Mouse (Mus musculus): ENCODE data around the gene Itpr2. TPM values are rescaled to one million over a fixed set of nuclear protein-coding genes. Genes with fewer than 3 reads are reported as not detected.

Itpr2 gene
- polyA plus RNA-seq, 1 experiment from 2014 or later: 9.0 TPM

GRCm38 (mm10) chr6:146258261-146258660, 243.8 kb downstream of the Itpr2 start:
- no peak overlapping the region for H3K9ac ChIP-seq (ENCODE audit: low read depth, low read length)
- no peak overlapping the region for H3K4me2 ChIP-seq (ENCODE audit: low read length)
- 96% methylated on average over 3 of the region's 3 CpGs for WGBS
- H3K4me1 ChIP-seq (ENCODE audit: control insufficient read depth, insufficient read depth, low read length): no peaks in the 10 kb centered on the region
- no peaks in the 10 kb centered on the region for H3K36me3 ChIP-seq (ENCODE audit: control insufficient read depth, insufficient read depth, low read length)
- no peaks in the 10 kb centered on the region; the same call in 1 of the 2 replicates for H3K9me3 ChIP-seq (replicated peaks; ENCODE audit: control insufficient read depth, low read length, poor library complexity, severe bottlenecking)
- no peak overlapping the region for H3K4me3 ChIP-seq (ENCODE audit: low read depth, low read length)
- no peaks in the 10 kb centered on the region for H3K27me3 ChIP-seq (ENCODE audit: control insufficient read depth, insufficient read depth, low read depth, low read length)
- ATAC-seq: no peak
- H3K27ac ChIP-seq (ENCODE audit: low read length): no peak overlapping the region

- WGBS: 94% methylated on average over 7 of the region's 7 CpGs
- no peak overlapping the region for H3K4me2 ChIP-seq (ENCODE audit: low read length)
- H3K9me3 ChIP-seq (replicated peaks; ENCODE audit: control insufficient read depth, low read length, poor library complexity, severe bottlenecking): no peaks in the 10 kb centered on the region; the same call in 1 of the 2 replicates
- no peak overlapping the region for H3K27ac ChIP-seq (ENCODE audit: low read length)
- H3K27me3 ChIP-seq (ENCODE audit: control insufficient read depth, insufficient read depth, low read depth, low read length): no peaks in the 10 kb centered on the region
- H3K4me1 ChIP-seq (ENCODE audit: control insufficient read depth, insufficient read depth, low read length): no peaks in the 10 kb centered on the region
- H3K4me3 ChIP-seq (ENCODE audit: low read depth, low read length): no peak overlapping the region
- ATAC-seq: no peak
- H3K9ac ChIP-seq (ENCODE audit: low read depth, low read length): no peak overlapping the region
- H3K36me3 ChIP-seq (ENCODE audit: control insufficient read depth, insufficient read depth, low read length): no peaks in the 10 kb centered on the region
These were observed 244.9 kb downstream of the Itpr2 start for GRCm38 (mm10) chr6:146256947-146257670.

- 65% methylated on average over 2 of the region's 2 CpGs for WGBS
- H3K4me1 ChIP-seq (ENCODE audit: control insufficient read depth, insufficient read depth, low read length): no peaks in the 10 kb centered on the region
- no peaks in the 10 kb centered on the region for H3K36me3 ChIP-seq (ENCODE audit: control insufficient read depth, insufficient read depth, low read length)
- H3K9ac ChIP-seq (ENCODE audit: low read depth, low read length): no peak overlapping the region
- no peak overlapping the region for H3K27ac ChIP-seq (ENCODE audit: low read length)
- no peak for ATAC-seq
- H3K9me3 ChIP-seq (replicated peaks; ENCODE audit: control insufficient read depth, low read length, poor library complexity, severe bottlenecking): no peaks in the 10 kb centered on the region; the same call in 1 of the 2 replicates
- no peak overlapping the region for H3K4me2 ChIP-seq (ENCODE audit: low read length)
- H3K4me3 ChIP-seq (ENCODE audit: low read depth, low read length): no peak overlapping the region
- no peaks in the 10 kb centered on the region for H3K27me3 ChIP-seq (ENCODE audit: control insufficient read depth, insufficient read depth, low read depth, low read length)
These were observed 245.6 kb downstream of the Itpr2 start for GRCm38 (mm10) chr6:146256401-146256800.

- Histone ChIP-seq H3K36me3 (ENCODE audit: control insufficient read depth, insufficient read depth, low read length) (no peaks in the 10 kb centered on the region), H3K9ac (ENCODE audit: low read depth, low read length) (no peak overlapping the region), H3K27ac (ENCODE audit: low read length) (no peak overlapping the region), H3K27me3 (ENCODE audit: control insufficient read depth, insufficient read depth, low read depth, low read length) (no peaks in the 10 kb centered on the region), H3K4me3 (ENCODE audit: low read depth, low read length) (no peak overlapping the region), H3K4me1 (ENCODE audit: control insufficient read depth, insufficient read depth, low read length) (no peaks in the 10 kb centered on the region), H3K4me2 (ENCODE audit: low read length) (no peak overlapping the region), H3K9me3 (replicated peaks; ENCODE audit: control insufficient read depth, low read length, poor library complexity, severe bottlenecking) (no peaks in the 10 kb centered on the region; the same call in 1 of the 2 replicates)
- no peak for ATAC-seq
- WGBS: 99% methylated on average over 6 of the region's 6 CpGs
These were observed 246.4 kb downstream of the Itpr2 start for GRCm38 (mm10) chr6:146255656-146256055.

- ATAC-seq: no peak
These were observed 247.1 kb downstream of the Itpr2 start for GRCm38 (mm10) chr6:146254931-146255330.

GRCm38 (mm10) chr6:146254216-146254820, 247.7 kb downstream of the Itpr2 start:
- H3K4me2 ChIP-seq (ENCODE audit: low read length): no peak overlapping the region
- ATAC-seq: peak; percentile 90
- H3K9ac ChIP-seq (ENCODE audit: low read depth, low read length): no peak overlapping the region
- no peak overlapping the region for H3K4me3 ChIP-seq (ENCODE audit: low read depth, low read length)
- no peaks in the 10 kb centered on the region; the same call in 1 of the 2 replicates for H3K9me3 ChIP-seq (replicated peaks; ENCODE audit: control insufficient read depth, low read length, poor library complexity, severe bottlenecking)
- H3K36me3 ChIP-seq (ENCODE audit: control insufficient read depth, insufficient read depth, low read length): no peaks in the 10 kb centered on the region
- H3K27me3 ChIP-seq (ENCODE audit: control insufficient read depth, insufficient read depth, low read depth, low read length): no peaks in the 10 kb centered on the region
- 77% methylated on average over 3 of the region's 3 CpGs for WGBS
- no peak overlapping the region for H3K27ac ChIP-seq (ENCODE audit: low read length)
- no peaks in the 10 kb centered on the region for H3K4me1 ChIP-seq (ENCODE audit: control insufficient read depth, insufficient read depth, low read length)

More at GRCm38 (mm10) chr6:146254931-146255330, 247.1 kb downstream of the Itpr2 start:
- Histone ChIP-seq H3K4me3 (ENCODE audit: low read depth, low read length) (no peak overlapping the region), H3K27me3 (ENCODE audit: control insufficient read depth, insufficient read depth, low read depth, low read length) (no peaks in the 10 kb centered on the region), H3K4me2 (ENCODE audit: low read length) (no peak overlapping the region), H3K36me3 (ENCODE audit: control insufficient read depth, insufficient read depth, low read length) (no peaks in the 10 kb centered on the region), H3K9me3 (replicated peaks; ENCODE audit: control insufficient read depth, low read length, poor library complexity, severe bottlenecking) (no peaks in the 10 kb centered on the region; the same call in 1 of the 2 replicates), H3K9ac (ENCODE audit: low read depth, low read length) (no peak overlapping the region), H3K4me1 (ENCODE audit: control insufficient read depth, insufficient read depth, low read length) (no peaks in the 10 kb centered on the region), H3K27ac (ENCODE audit: low read length) (0 out of 2 replicates have a peak overlapping the region, but pooled peaks have one; percentile 14)
- WGBS: 73% methylated on average over 9 of the region's 9 CpGs

GRCm38 (mm10) chr6:146249096-146249495, 252.9 kb downstream of the Itpr2 start:
- no peaks in the 10 kb centered on the region for H3K9me3 ChIP-seq (replicated peaks; ENCODE audit: control insufficient read depth, low read length, poor library complexity, severe bottlenecking)
- no peak overlapping the region for H3K4me2 ChIP-seq (ENCODE audit: low read length)
- no peak overlapping the region for H3K4me3 ChIP-seq (ENCODE audit: low read depth, low read length)
- H3K4me1 ChIP-seq (ENCODE audit: control insufficient read depth, insufficient read depth, low read length): no peaks in the 10 kb centered on the region
- WGBS: 81% methylated on average over 6 of the region's 6 CpGs
- no peak overlapping the region for H3K27ac ChIP-seq (ENCODE audit: low read length)
- no peak for ATAC-seq
- no peaks in the 10 kb centered on the region for H3K36me3 ChIP-seq (ENCODE audit: control insufficient read depth, insufficient read depth, low read length)
- no peak overlapping the region for H3K9ac ChIP-seq (ENCODE audit: low read depth, low read length)
- no peaks in the 10 kb centered on the region for H3K27me3 ChIP-seq (ENCODE audit: control insufficient read depth, insufficient read depth, low read depth, low read length)

GRCm38 (mm10) chr6:146248341-146248740, 253.7 kb downstream of the Itpr2 start:
- no peak for ATAC-seq
- H3K9me3 ChIP-seq (replicated peaks; ENCODE audit: control insufficient read depth, low read length, poor library complexity, severe bottlenecking): no peaks in the 10 kb centered on the region
- WGBS: 83% methylated on average over 2 of the region's 2 CpGs
- no peak overlapping the region for H3K4me2 ChIP-seq (ENCODE audit: low read length)
- no peaks in the 10 kb centered on the region for H3K36me3 ChIP-seq (ENCODE audit: control insufficient read depth, insufficient read depth, low read length)
- H3K4me3 ChIP-seq (ENCODE audit: low read depth, low read length): no peak overlapping the region
- H3K9ac ChIP-seq (ENCODE audit: low read depth, low read length): no peak overlapping the region
- no peaks in the 10 kb centered on the region for H3K4me1 ChIP-seq (ENCODE audit: control insufficient read depth, insufficient read depth, low read length)
- no peak overlapping the region for H3K27ac ChIP-seq (ENCODE audit: low read length)
- no peaks in the 10 kb centered on the region for H3K27me3 ChIP-seq (ENCODE audit: control insufficient read depth, insufficient read depth, low read depth, low read length)

GRCm38 (mm10) chr6:146247906-146248305, 254.1 kb downstream of the Itpr2 start:
- no peaks in the 10 kb centered on the region for H3K36me3 ChIP-seq (ENCODE audit: control insufficient read depth, insufficient read depth, low read length)
- H3K4me2 ChIP-seq (ENCODE audit: low read length): no peak overlapping the region
- H3K4me1 ChIP-seq (ENCODE audit: control insufficient read depth, insufficient read depth, low read length): no peaks in the 10 kb centered on the region
- H3K9ac ChIP-seq (ENCODE audit: low read depth, low read length): no peak overlapping the region
- no peak overlapping the region for H3K4me3 ChIP-seq (ENCODE audit: low read depth, low read length)
- no peak for ATAC-seq
- 78% methylated on average over 1 of the region's 1 CpGs for WGBS
- no peak overlapping the region for H3K27ac ChIP-seq (ENCODE audit: low read length)
- H3K27me3 ChIP-seq (ENCODE audit: control insufficient read depth, insufficient read depth, low read depth, low read length): no peaks in the 10 kb centered on the region
- H3K9me3 ChIP-seq (replicated peaks; ENCODE audit: control insufficient read depth, low read length, poor library complexity, severe bottlenecking): no peaks in the 10 kb centered on the region
